Comparison of ENCODE assay signal across 10 mouse cellular contexts in the genomic region with DNA sequence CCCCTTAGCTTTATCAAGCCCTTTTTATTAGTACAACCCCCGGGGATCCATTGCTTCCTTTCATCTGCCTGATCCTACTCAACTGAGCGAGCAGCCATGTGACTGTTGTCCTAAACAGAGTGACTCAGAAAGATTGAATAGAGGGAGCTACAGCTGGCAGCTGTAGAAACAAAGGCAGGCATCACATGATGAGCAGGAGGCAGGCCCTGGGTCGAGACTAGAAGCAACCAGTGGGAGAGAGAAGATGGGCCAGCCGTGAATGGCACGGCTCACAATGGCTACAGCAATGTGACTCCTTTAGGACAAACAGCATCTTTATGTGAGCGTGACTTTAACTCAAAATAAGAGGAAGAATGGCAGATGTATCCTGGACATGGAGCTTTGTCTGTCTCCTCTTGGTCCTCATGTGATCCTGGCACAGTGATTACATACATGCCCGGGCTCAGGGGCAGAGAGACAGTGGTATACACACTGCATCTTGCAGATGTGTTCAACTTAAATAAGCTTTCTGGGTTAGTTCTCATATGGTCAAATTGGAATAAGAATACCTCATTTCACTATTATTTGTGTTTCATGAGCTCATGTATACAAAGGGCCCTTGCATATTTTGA.
DNase-seq lines count a peak whose midpoint lies in the region; ATAC-seq and TF ChIP-seq lines count a peak whose summit lies in the region.
"Had no signal": no experiment of that assay in that cellular context is flagged by ENCODE, and none has a peak within 500 bp of the region (broad histone marks: within the 10 kb centered on the region; RNA-seq: fewer than 3 reads in every experiment).

No protein-coding gene starts in this region.

- no peaks in the 10 kb centered on the region for H3K4me1 ChIP-seq in hindbrain, embryonic 11.5 days (replicated peaks; ENCODE audit: control insufficient read depth, insufficient read depth, low read length)
- H3K4me1 ChIP-seq: heart, embryonic 15.5 days had no signal

- no peak overlapping the region for H3K4me2 ChIP-seq in hindbrain, embryonic 11.5 days (replicated peaks; ENCODE audit: low read depth, low read length)
- H3K4me2 ChIP-seq: heart, embryonic 15.5 days; lung, embryonic 14.5 days had no signal

- peak; percentile 82 for DNase-seq in ZHBTc4 (ENCODE audit: low read depth, low spot score)
- DNase-seq in hindbrain, embryonic 11.5 days (ENCODE audit: low spot score): peak; percentile 47
- peak; percentile 8 for DNase-seq in left cerebral cortex, postnatal 4 days
- DNase-seq in spleen, postnatal 14 days (ENCODE audit: low spot score in 2 of 2): no peak
- DNase-seq in heart, postnatal 25 days (ENCODE audit: low spot score): no peak
- no peak for DNase-seq in thymus, postnatal 0 days (ENCODE audit: low spot score)
- DNase-seq: lung, embryonic 14.5 days had no signal

- no peak overlapping the region for H3K9ac ChIP-seq in hindbrain, embryonic 11.5 days (ENCODE audit: low read depth, low read length)
- H3K9ac ChIP-seq: heart, embryonic 15.5 days; lung, embryonic 14.5 days had no signal

- H3K27me3 ChIP-seq in C2C12 (ENCODE audit: control insufficient read depth, insufficient read depth, insufficient read length): no peaks in the 10 kb centered on the region
- H3K27me3 ChIP-seq in hindbrain, embryonic 11.5 days (ENCODE audit: control insufficient read depth, insufficient read depth, low read length): no peaks in the 10 kb centered on the region
- H3K27me3 ChIP-seq: heart, embryonic 15.5 days had no signal

- no peaks in the 10 kb centered on the region for H3K9me3 ChIP-seq in hindbrain, embryonic 11.5 days (ENCODE audit: control insufficient read depth, low read length)
- H3K9me3 ChIP-seq: heart, embryonic 15.5 days had no signal

- H3K4me3 ChIP-seq in C2C12 (ENCODE audit: insufficient read depth, poor library complexity, severe bottlenecking): no peak overlapping the region
- no peak overlapping the region for H3K4me3 ChIP-seq in hindbrain, embryonic 11.5 days (ENCODE audit: low read depth, low read length)
- H3K4me3 ChIP-seq: erythroblast, embryonic 14.5 days; heart, embryonic 15.5 days had no signal

- no peaks in the 10 kb centered on the region for H3K79me2 ChIP-seq in C2C12 (ENCODE audit: control insufficient read depth, insufficient read depth)

- whole genome bisulfite sequencing in hindbrain, embryonic 11.5 days: 23% methylated on average over 7 of the region's 7 CpGs

- no peaks in the 10 kb centered on the region for H3K79me3 ChIP-seq in C2C12 (ENCODE audit: low read depth)

- H3ac ChIP-seq in C2C12 (ENCODE audit: control insufficient read depth, insufficient read length, low read depth): no peak overlapping the region

- TF ChIP-seq CTCF in C2C12 (IDR thresholded peaks at IDR 0.05; ENCODE audit: control insufficient read depth, insufficient read depth, insufficient read length): no peak

- H3K36me3 ChIP-seq in C2C12 (ENCODE audit: control insufficient read depth, insufficient read depth): no peaks in the 10 kb centered on the region
- H3K36me3 ChIP-seq in hindbrain, embryonic 11.5 days (ENCODE audit: control insufficient read depth, insufficient read depth, low read length): no peaks in the 10 kb centered on the region
- H3K36me3 ChIP-seq: heart, embryonic 15.5 days had no signal

- intact Hi-C loops in left cerebral cortex, postnatal 4 days (cut with DNase I): no loop called here
- intact Hi-C loops in heart, postnatal 25 days (cut with DNase I): no loop called here

- peak overlapping the region; percentile 12; the same call in 1 of the 2 replicates for H3K27ac ChIP-seq in hindbrain, embryonic 11.5 days (ENCODE audit: low read depth, low read length)
- H3K27ac ChIP-seq: heart, embryonic 15.5 days had no signal

- peak; percentile 93 for ATAC-seq in hindbrain, embryonic 11.5 days (ENCODE audit: low FRiP score)

TF ChIP-seq in C2C12, 6 proteins besides CTCF, POLR2A, EP300 and RAD21:
- TF ChIP-seq MAX (IDR thresholded peaks at IDR 0.05): no peak
- TF ChIP-seq MYOD1 (IDR thresholded peaks at IDR 0.05; ENCODE audit: control insufficient read depth, insufficient read length, low read depth): peak; percentile 22

Comparison
In these comparisons a context has a peak if more than half of its experiments do, and no peak if none do; other contexts are left out.
1. DNase-seq: peak in ZHBTc4 (single experiment), hindbrain, embryonic 11.5 days (single experiment) and left cerebral cortex, postnatal 4 days (single experiment); none in spleen, postnatal 14 days (0 of 2), heart, postnatal 25 days (single experiment) and thymus, postnatal 0 days (single experiment).